Mouse (Mus musculus) forebrain, embryonic 14.5 days (tissue): ENCODE measurements around the gene Lrrc28. TPM values are rescaled to one million over a fixed set of nuclear protein-coding genes. Genes with fewer than 3 reads are reported as not detected.

Experiments
- ATAC-seq: fragments of 200-750 bp; cut with Nextera tagmentation; 2 replicates; pipeline ENCODE4 v1.8.0; 2017; ENCODE audit warnings: mild to moderate bottlenecking, moderate library complexity
- DNase-seq: peaks from one replicate; pipeline ENCODE4 v3.0.0-alpha.2; 2015; ENCODE audit warnings: low spot score
- H3K27ac ChIP-seq: fragments of 300-500 bp; sonication (generic); 2 replicates; pipeline ENCODE4 v1.5.1; 2014; ENCODE audit warnings: low read depth, mild to moderate bottlenecking, control low read depth, low read length, moderate library complexity
- H3K27me3 ChIP-seq: fragments of 300-500 bp; sonication (generic); replicated peaks from 2 replicates; pipeline ENCODE4 v1.6.1; 2014; ENCODE audit warnings: low read length, control low read depth, mixed read lengths; ENCODE audit not compliant: control insufficient read depth, insufficient read depth
- H3K36me3 ChIP-seq: fragments of 300-500 bp; sonication (generic); 2 replicates; pipeline ENCODE4 v1.6.1; 2014; ENCODE audit warnings: low read length, control low read depth; ENCODE audit not compliant: control insufficient read depth, insufficient read depth
- H3K4me1 ChIP-seq: fragments of 300-500 bp; sonication (generic); 2 replicates; pipeline ENCODE4 v1.6.1; 2014; ENCODE audit warnings: antibody characterized with exemption, low read length, control low read depth; ENCODE audit not compliant: control insufficient read depth, insufficient read depth
- H3K4me2 ChIP-seq: fragments of 300-500 bp; sonication (generic); 2 replicates; pipeline ENCODE4 v1.6.1; 2014; ENCODE audit warnings: mild to moderate bottlenecking, control low read depth, low read length
- H3K4me3 ChIP-seq: fragments of 300-500 bp; sonication (generic); 2 replicates; pipeline ENCODE4 v1.5.1; 2014; ENCODE audit warnings: low read depth, low read length, control low read depth
- H3K9ac ChIP-seq: fragments of 300-500 bp; sonication (generic); 2 replicates; pipeline ENCODE4 v1.6.1; 2014; ENCODE audit warnings: mild to moderate bottlenecking, low read length, control low read depth, moderate library complexity
- H3K9me3 ChIP-seq: fragments of 300-500 bp; sonication (generic); replicated peaks from 2 replicates; pipeline ENCODE4 v1.6.1; 2016; ENCODE audit warnings: low read length, control low read depth, mixed read lengths; ENCODE audit not compliant: control insufficient read depth
- WGBS: fragments of 180-500 bp; shearing (Covaris S2); extraction: QIAGEN DNeasy Blood & Tissue Kit; methylation state at CpG from one replicate; pipeline ENCODE4 v1.1.7; 2014; 5-methylcytosine and 5-hydroxymethylcytosine counted together
- polyA plus RNA-seq: library from polyadenylated mRNA; unstranded; fragments of >200 nt; fragmentation: Nextera tagmentation; extraction: Ambion mirVana; gene quantifications from 2 replicates; pipeline ENCODE4 v1.2.1, GENCODE M21; 2014

Lrrc28 gene
- polyA plus RNA-seq, 1 experiment from 2014 or later: 40.5 TPM

DNA sequence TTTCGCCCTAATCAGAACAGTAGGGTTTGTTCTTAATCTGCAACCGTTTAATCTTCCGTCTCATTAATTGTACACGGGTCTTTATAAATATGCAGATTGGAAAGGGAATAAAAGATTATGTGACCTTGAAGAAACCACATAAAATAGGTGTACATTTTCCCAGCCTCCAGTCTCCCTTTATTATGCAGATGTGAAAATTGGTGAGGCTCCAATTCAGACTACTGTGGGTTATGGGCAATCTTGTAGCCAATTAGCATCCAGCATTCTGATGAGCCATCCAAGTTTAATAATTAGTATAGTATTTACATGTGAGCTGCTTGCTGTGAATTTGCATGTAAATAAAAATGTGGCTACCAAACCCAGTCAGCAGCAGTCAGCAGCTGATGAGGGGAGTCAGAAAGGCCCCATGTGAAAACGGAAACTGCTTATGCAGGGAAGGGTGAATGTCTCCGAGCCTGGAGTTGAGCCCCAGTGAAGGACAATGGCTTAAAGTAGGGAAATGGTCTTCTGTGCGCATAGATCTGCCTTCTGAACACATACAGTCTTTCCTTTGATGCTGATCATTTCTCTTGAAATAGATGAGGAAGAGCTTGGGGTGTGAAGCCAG is 176.2 kb downstream of the Lrrc28 start:
- no peaks in the 10 kb centered on the region for H3K9me3 ChIP-seq
- H3K4me1 ChIP-seq: peaks cover 17% of the 10 kb centered on the region
- DNase-seq (peak; percentile 89), ATAC-seq (peak; percentile 94)
- H3K27me3 ChIP-seq: no peaks in the 10 kb centered on the region
- H3K36me3 ChIP-seq: no peaks in the 10 kb centered on the region
- H3K4me2 ChIP-seq: no peak overlapping the region
- 4% methylated on average over 7 of the region's 7 CpGs for WGBS
- H3K27ac ChIP-seq: peak overlapping the region; percentile 69
- H3K9ac ChIP-seq: no peak overlapping the region
- no peak overlapping the region for H3K4me3 ChIP-seq

- H3K36me3 ChIP-seq: no peaks in the 10 kb centered on the region
- DNase-seq (no peak), ATAC-seq (0 out of 2 replicates have a peak, but pooled peaks have one; percentile 1)
- WGBS: 45% methylated on average over 3 of the region's 3 CpGs
- H3K4me3 ChIP-seq: no peak overlapping the region
- H3K4me1 ChIP-seq: peaks cover 21% of the 10 kb centered on the region
- H3K27me3 ChIP-seq: no peaks in the 10 kb centered on the region
- H3K9ac ChIP-seq: no peak overlapping the region
- no peaks in the 10 kb centered on the region for H3K9me3 ChIP-seq
- H3K4me2 ChIP-seq: no peak overlapping the region
- H3K27ac ChIP-seq: no peak overlapping the region; the same call in 1 of the 2 replicates
Observed at GRCm38 (mm10) chr7:67468180-67468579, 176.9 kb downstream of the Lrrc28 start.

DNA sequence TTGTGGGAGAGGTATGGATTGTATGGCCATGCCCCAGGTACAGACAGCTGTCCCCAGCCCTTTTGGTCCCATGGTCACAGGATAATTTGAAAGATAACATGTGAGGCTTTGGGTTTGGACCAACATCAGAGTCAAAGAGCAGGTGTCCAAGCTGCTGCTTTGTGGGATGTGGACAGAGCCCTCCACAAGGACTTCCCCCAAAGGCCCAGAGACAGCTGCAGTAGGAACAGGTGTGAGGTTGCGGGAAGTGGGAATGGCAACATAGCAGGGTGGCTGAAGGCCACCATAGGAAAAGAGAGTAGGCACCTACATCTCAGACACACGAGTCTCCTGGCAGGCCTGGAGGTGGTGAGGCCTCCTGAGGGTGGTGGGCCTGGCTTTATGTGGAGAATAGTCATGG is 178.7 kb downstream of the Lrrc28 start:
- Histone ChIP-seq H3K4me1 (peaks cover 19% of the 10 kb centered on the region), H3K36me3 (no peaks in the 10 kb centered on the region), H3K9me3 (no peaks in the 10 kb centered on the region), H3K27ac (no peak overlapping the region), H3K4me3 (no peak overlapping the region), H3K9ac (no peak overlapping the region), H3K27me3 (no peaks in the 10 kb centered on the region), H3K4me2 (no peak overlapping the region)
- ATAC-seq: no peak
- WGBS: 82% methylated on average over 2 of the region's 2 CpGs
- DNase-seq: no peak

DNA sequence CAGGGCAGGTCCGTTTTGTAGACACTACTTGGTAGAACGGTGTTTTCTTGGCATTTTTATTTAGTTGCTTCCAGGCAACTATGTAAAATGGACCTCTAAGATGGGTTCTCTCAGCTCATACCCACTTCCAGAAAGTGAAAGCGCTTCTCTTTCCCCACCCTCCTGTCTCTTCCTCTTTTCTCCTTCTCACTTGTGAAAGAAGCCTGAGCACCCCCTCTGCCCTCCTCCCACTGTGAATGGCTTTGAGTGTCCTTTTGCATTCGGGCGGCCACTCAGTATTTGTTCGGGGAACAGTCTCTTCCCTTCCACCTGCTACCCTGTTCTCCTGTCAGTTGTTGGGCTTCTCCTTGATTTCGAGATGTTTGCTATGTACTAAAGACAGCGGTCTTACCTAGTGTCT is 180.4 kb downstream of the Lrrc28 start:
- Histone ChIP-seq H3K4me1 (peaks cover 19% of the 10 kb centered on the region), H3K9ac (no peak overlapping the region), H3K9me3 (no peaks in the 10 kb centered on the region), H3K27me3 (no peaks in the 10 kb centered on the region), H3K27ac (no peak overlapping the region), H3K4me2 (no peak overlapping the region), H3K36me3 (no peaks in the 10 kb centered on the region), H3K4me3 (no peak overlapping the region)
- ATAC-seq (no peak), DNase-seq (no peak)
- 91% methylated on average over 8 of the region's 8 CpGs for WGBS

DNA sequence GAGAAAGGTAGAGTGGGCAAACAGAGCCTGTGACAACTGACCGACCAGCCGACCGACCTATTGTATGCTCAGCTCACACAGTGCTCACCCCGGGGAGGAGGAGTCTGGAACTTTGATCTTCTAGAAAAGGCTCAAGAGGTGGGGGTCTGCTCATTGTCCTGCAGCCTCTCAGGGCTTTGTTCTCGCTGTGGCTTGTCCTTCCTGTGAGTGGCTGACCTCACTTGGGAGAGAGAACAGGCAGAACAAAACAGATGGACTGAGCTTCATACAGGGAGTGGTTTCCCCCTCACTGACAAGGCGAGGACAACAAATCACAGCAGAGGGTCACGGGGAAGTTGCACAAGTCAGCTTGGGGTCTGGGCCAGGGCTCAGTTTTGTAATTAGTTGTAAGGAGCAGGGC is 181.5 kb downstream of the Lrrc28 start:
- Histone ChIP-seq H3K27ac (no peak overlapping the region), H3K36me3 (no peaks in the 10 kb centered on the region), H3K4me3 (no peak overlapping the region), H3K4me2 (no peak overlapping the region), H3K27me3 (no peaks in the 10 kb centered on the region), H3K9ac (no peak overlapping the region), H3K4me1 (peaks cover 13% of the 10 kb centered on the region), H3K9me3 (no peaks in the 10 kb centered on the region)
- ATAC-seq (no peak), DNase-seq (no peak)
- WGBS: 15% methylated on average over 7 of the region's 7 CpGs

Other genes starting within 250 kb of the Lrrc28 start
- gene Ttc23, start 2.1 kb upstream of the Lrrc28 start, polyA plus RNA-seq: 14.5 and 14.7 TPM in 2 replicates
- 1.4 and 2.2 TPM in 2 replicates for gene Synm, start 114.5 kb upstream of the Lrrc28 start, polyA plus RNA-seq